Mouse (Mus musculus): Measurements from ENCODE around the gene Terb1.

Terb1 gene

GRCm38 (mm10) chr8:104452177-104452576 is 57.5 kb downstream of the Terb1 start:
- no peak for DNase-seq (ENCODE audit: low spot score in 2 of 2)

- DNase-seq (ENCODE audit: low spot score in 2 of 2): no peak
Observed at GRCm38 (mm10) chr8:104448796-104449195, 60.9 kb downstream of the Terb1 start.

- no peak for DNase-seq (ENCODE audit: low spot score in 2 of 2)
Observed at GRCm38 (mm10) chr8:104446016-104446415, 63.7 kb downstream of the Terb1 start.

GRCm38 (mm10) chr8:104445248-104445647 is 64.5 kb downstream of the Terb1 start:
- peak in 1 of 2 experiments; percentile 56 for DNase-seq (ENCODE audit: low spot score in 2 of 2)

GRCm38 (mm10) chr8:104443125-104443679 is 66.5 kb downstream of the Terb1 start:
- peak in 1 of 2 experiments; percentile 20 for DNase-seq (ENCODE audit: low spot score in 2 of 2)

GRCm38 (mm10) chr8:104442299-104443124 is 67.2 kb downstream of the Terb1 start, which contains the start of gene Dync1li2:
Gene Dync1li2 (minus strand): TSS chr8:104443047.
- peak; percentile 93 to 94 for DNase-seq (ENCODE audit: low spot score in 2 of 2)

- DNase-seq (ENCODE audit: low spot score in 2 of 2): peak; percentile 51 to 52
Observed at GRCm38 (mm10) chr8:104441613-104442012, 68.1 kb downstream of the Terb1 start.

- DNase-seq (ENCODE audit: low spot score in 2 of 2): peak in 1 of 2 experiments; percentile 29
Observed at GRCm38 (mm10) chr8:104439461-104439860, 70.2 kb downstream of the Terb1 start.

- peak in 1 of 2 experiments; percentile 30 for DNase-seq (ENCODE audit: low spot score in 2 of 2)
Observed at GRCm38 (mm10) chr8:104437494-104438135, 72.1 kb downstream of the Terb1 start.

- no peak for DNase-seq (ENCODE audit: low spot score in 2 of 2)
Observed at GRCm38 (mm10) chr8:104436591-104436990, 73.1 kb downstream of the Terb1 start.

GRCm38 (mm10) chr8:104436038-104436437 is 73.7 kb downstream of the Terb1 start:
- DNase-seq (ENCODE audit: low spot score in 2 of 2): peak; percentile 97

- DNase-seq (ENCODE audit: low spot score in 2 of 2): no peak
Observed at GRCm38 (mm10) chr8:104434826-104435354, 74.8 kb downstream of the Terb1 start.

- no peak for DNase-seq (ENCODE audit: low spot score in 2 of 2)
Observed at GRCm38 (mm10) chr8:104434275-104434674, 75.4 kb downstream of the Terb1 start.

- peak in 1 of 2 experiments; percentile 6 for DNase-seq (ENCODE audit: low spot score in 2 of 2)
Observed at GRCm38 (mm10) chr8:104433191-104433842, 76.4 kb downstream of the Terb1 start.

- DNase-seq (ENCODE audit: low spot score in 2 of 2): peak in 1 of 2 experiments; percentile 7
Observed at GRCm38 (mm10) chr8:104432656-104433055, 77.1 kb downstream of the Terb1 start.

- no peak for DNase-seq (ENCODE audit: low spot score in 2 of 2)
Observed at GRCm38 (mm10) chr8:104430230-104430629, 79.5 kb downstream of the Terb1 start.

- no peak for DNase-seq (ENCODE audit: low spot score in 2 of 2)
Observed at GRCm38 (mm10) chr8:104427703-104428102, 82.0 kb downstream of the Terb1 start.

- no peak for DNase-seq (ENCODE audit: low spot score in 2 of 2)
Observed at GRCm38 (mm10) chr8:104422313-104422712, 87.4 kb downstream of the Terb1 start.

GRCm38 (mm10) chr8:104416022-104416421 is 93.7 kb downstream of the Terb1 start:
- no peak for DNase-seq (ENCODE audit: low spot score in 2 of 2)

- no peak for DNase-seq (ENCODE audit: low spot score in 2 of 2)
Observed at GRCm38 (mm10) chr8:104414204-104414603, 95.5 kb downstream of the Terb1 start.

GRCm38 (mm10) chr8:104413770-104414169 is 95.9 kb downstream of the Terb1 start:
- no peak for DNase-seq (ENCODE audit: low spot score in 2 of 2)

All from right cerebral cortex, postnatal 10 days (tissue).